In the genomic region with DNA sequence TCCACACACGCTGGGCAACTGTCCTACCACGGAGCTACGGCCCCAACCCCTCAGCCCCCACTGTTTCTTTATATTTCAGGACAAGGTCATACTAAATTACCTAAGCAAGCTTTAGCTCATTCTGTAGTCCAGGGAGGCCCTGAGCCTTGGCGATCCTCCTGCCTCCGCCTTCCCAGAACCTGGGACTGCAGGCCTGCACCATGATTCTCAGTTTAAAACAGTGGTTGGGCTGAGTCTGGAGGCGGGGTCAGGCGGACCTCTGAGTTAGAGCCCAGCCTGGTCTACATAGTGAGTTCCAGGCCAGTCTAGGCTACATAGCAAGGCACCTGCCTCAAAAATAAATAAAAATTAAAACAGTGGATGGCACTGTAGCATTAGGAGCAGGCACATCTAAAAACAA, we compare ENCODE assay signal across 8 mouse cellular contexts. TPM values are rescaled to one million over a fixed set of nuclear protein-coding genes. Genes with fewer than 3 reads are reported as not detected.
A peak's percentile ranks its signal among the peaks of the same experiment; 100 is the strongest.
DNase-seq lines count a peak whose midpoint lies in the region; TF ChIP-seq lines count a peak whose summit lies in the region.

No protein-coding gene starts in this region.

- no peak overlapping the region for H3K4me3 ChIP-seq in left cerebral cortex, adult 2 months

- intact Hi-C loops in left cerebral cortex, adult 2 months (cut with DNase I), result no loop called here

- H3K27ac ChIP-seq in left cerebral cortex, adult 2 months, result no peak overlapping the region

- no peak for TF ChIP-seq CTCF in left cerebral cortex, adult 2 months (IDR thresholded peaks at IDR 0.05)

- DNase-seq in 3T3-L1 (ENCODE audit: low read depth, low spot score) (peak; percentile 77), R1 (ENCODE audit: low read depth, low spot score) (peak; percentile 55), MN1 (ENCODE audit: low spot score) (no peak)
- peak; percentile 65 to 73 for DNase-seq in gastrocnemius, postnatal 4 days (ENCODE audit: low spot score in 2 of 2)
- peak; percentile 61 for DNase-seq in kidney, postnatal 10 days
- DNase-seq in thymus, postnatal 25 days, result no peak
- no peak for DNase-seq in ovary, postnatal 10 days (ENCODE audit: low spot score)
- no peak for DNase-seq in left cerebral cortex, adult 2 months (ENCODE audit: extremely low spot score in 1 of 2, low spot score in 2 of 2)

RNA-seq across cellular contexts. Expression of gene Gpx3, which starts 19.5 kb away (rescaled TPM):
- total RNA-seq in gastrocnemius, postnatal 4 days (2021), result 10 to 100 TPM; 26.2 to 33.7 TPM
- 10 to 100 TPM in 1 of 2 experiments, 1 to 10 TPM in 1; 6.2 to 10.2 TPM for total RNA-seq in left cerebral cortex, adult 2 months (2021)

RNA-seq across cellular contexts. Expression of gene Tnip1, which starts 40.9 kb away (rescaled TPM):
- total RNA-seq in gastrocnemius, postnatal 4 days (2021), result 10 to 100 TPM; 44.4 to 51.3 TPM
- total RNA-seq in left cerebral cortex, adult 2 months (2021), result 10 to 100 TPM; 38.3 to 38.4 TPM

RNA-seq across cellular contexts. Expression of gene Hint1, which starts 55.6 kb away (rescaled TPM):
- total RNA-seq in gastrocnemius, postnatal 4 days (2021), result 100 to 1,000 TPM; 291 TPM
- 100 to 1,000 TPM; 234 to 245 TPM for total RNA-seq in left cerebral cortex, adult 2 months (2021)

Comparison
In these comparisons a context has a peak if more than half of its experiments do, and no peak if none do; other contexts are left out.
1. DNase-seq: peak in 3T3-L1 (single experiment), R1 (single experiment), gastrocnemius, postnatal 4 days (2 of 2) and kidney, postnatal 10 days (single experiment); none in thymus, postnatal 25 days (single experiment), MN1 (single experiment), ovary, postnatal 10 days (single experiment) and left cerebral cortex, adult 2 months (0 of 2).